Mouse (Mus musculus) B cell, adult (primary cell): ENCODE measurements around the gene Gm9507. TPM values are rescaled to one million over a fixed set of nuclear protein-coding genes. Genes with fewer than 3 reads are reported as not detected.

Source experiments
- total RNA-seq: library from RNA; stranded (reverse); gene quantifications from 4 replicates; pipeline ENCODE4 v1.2.4, GENCODE M21; 2023; ENCODE audit not compliant: inconsistent age

Gene Gm9507
- total RNA-seq: not detected in 4 replicates

GRCm38 (mm10) chr10:77811743-77812142 is at the start of gene Gm9507:
TSS of gene Gm9507 (minus strand) at chr10:77811843.

GRCm38 (mm10) chr10:77852559-77852958 is 40.9 kb upstream of the Gm9507 start, which contains the start of gene Gm10318:
TSS of gene Gm10318 (plus strand) at chr10:77852859.

GRCm38 (mm10) chr10:77846503-77846902 is 34.9 kb upstream of the Gm9507 start, which contains the start of gene Gm36176:
TSS of gene Gm36176 (plus strand) at chr10:77846803.

GRCm38 (mm10) chr10:77835647-77836046 is 24.0 kb upstream of the Gm9507 start, which contains the start of gene Krtap10-10:
TSS of gene Krtap10-10 (plus strand) at chr10:77835947.

GRCm38 (mm10) chr10:77826951-77827350 is 15.3 kb upstream of the Gm9507 start, which contains the start of gene Krtap10-4:
TSS of gene Krtap10-4 (minus strand) at chr10:77827095.

GRCm38 (mm10) chr10:77814382-77814781 is 2.7 kb upstream of the Gm9507 start, which contains the start of gene Gm2696:
TSS of gene Gm2696 (plus strand) at chr10:77814682.

GRCm38 (mm10) chr10:77798921-77799508 is 12.6 kb downstream of the Gm9507 start, which contains the start of gene Gm19668:
TSS of gene Gm19668 (minus strand) at chr10:77799133.

GRCm38 (mm10) chr10:77794976-77795375 is 16.7 kb downstream of the Gm9507 start, which contains the start of gene Gm9639:
TSS of gene Gm9639 (minus strand) at chr10:77795076.

GRCm38 (mm10) chr10:77787876-77788275 is 23.8 kb downstream of the Gm9507 start, which contains the start of gene Gm7137:
TSS of gene Gm7137 (minus strand) at chr10:77788200.

GRCm38 (mm10) chr10:77782442-77782841 is 29.2 kb downstream of the Gm9507 start, which contains the start of gene Gm3250:
TSS of gene Gm3250 (minus strand) at chr10:77782542.

GRCm38 (mm10) chr10:77776844-77777243 is 34.8 kb downstream of the Gm9507 start, which contains the start of gene Gm7138:
TSS of gene Gm7138 (minus strand) at chr10:77776944.

GRCm38 (mm10) chr10:77771225-77771624 is 40.4 kb downstream of the Gm9507 start, which contains the start of gene Gm3238:
TSS of gene Gm3238 (minus strand) at chr10:77771325.

Other genes with a start within 250 kb of the Gm9507 start
- gene Pttg1ip, start 230.1 kb downstream of the Gm9507 start, total RNA-seq: 72.1 to 89.4 TPM (median 78.3 TPM) in 4 replicates
- gene Sumo3, start 205.7 kb downstream of the Gm9507 start, total RNA-seq: 58.9 to 65.6 TPM (median 62.4 TPM) in 4 replicates
- 1.3 to 12.1 TPM in 2 of 4 replicates, not detected in the others for gene Gm49325, start 205.6 kb downstream of the Gm9507 start, total RNA-seq
- 37.9 to 44.1 TPM (median 41.3 TPM) in 4 replicates for gene Ube2g2, start 189.6 kb downstream of the Gm9507 start, total RNA-seq
- 2.7 to 5.5 TPM (median 4.4 TPM) in 4 replicates for gene Tspear, start 125.3 kb downstream of the Gm9507 start, total RNA-seq
- gene Gm19402, start 121.1 kb downstream of the Gm9507 start, total RNA-seq: not detected in 4 replicates
- gene Gm9508, start 114.6 kb downstream of the Gm9507 start, total RNA-seq: not detected in 4 replicates
- not detected in 4 replicates for gene Gm10272, start 105.2 kb downstream of the Gm9507 start, total RNA-seq
- not detected in 4 replicates for gene Gm10024, start 100.4 kb downstream of the Gm9507 start, total RNA-seq
- gene Gm10142, start 96.0 kb downstream of the Gm9507 start, total RNA-seq: not detected in 4 replicates
- gene Krtap12-1, start 91.2 kb downstream of the Gm9507 start, total RNA-seq: not detected in 4 replicates
- gene Gm10100, start 85.4 kb downstream of the Gm9507 start, total RNA-seq: not detected in 4 replicates
- gene Gm18596, start 69.2 kb downstream of the Gm9507 start, total RNA-seq: not detected in 4 replicates
- gene Gm9736, start 60.5 kb downstream of the Gm9507 start, total RNA-seq: not detected in 4 replicates
- gene Gm3233, start 52.2 kb downstream of the Gm9507 start, total RNA-seq: not detected in 4 replicates
- gene Gm3238, start 40.5 kb downstream of the Gm9507 start, total RNA-seq: not detected in 4 replicates
- not detected in 4 replicates for gene Gm7138, start 34.9 kb downstream of the Gm9507 start, total RNA-seq
- gene Gm3250, start 29.3 kb downstream of the Gm9507 start, total RNA-seq: not detected in 4 replicates
- gene Gm7137, start 23.6 kb downstream of the Gm9507 start, total RNA-seq: not detected in 4 replicates
- not detected in 4 replicates for gene Gm9639, start 16.8 kb downstream of the Gm9507 start, total RNA-seq
- not detected in 4 replicates for gene Gm19668, start 12.7 kb downstream of the Gm9507 start, total RNA-seq
- not detected in 4 replicates for gene Gm2696, start 2.8 kb upstream of the Gm9507 start, total RNA-seq
- not detected in 4 replicates for gene Krtap10-4, start 15.3 kb upstream of the Gm9507 start, total RNA-seq
- gene Krtap10-10, start 24.1 kb upstream of the Gm9507 start, total RNA-seq: not detected in 4 replicates
- gene Gm36176, start 35.0 kb upstream of the Gm9507 start, total RNA-seq: not detected in 4 replicates
- not detected in 4 replicates for gene Gm10318, start 41.0 kb upstream of the Gm9507 start, total RNA-seq
- gene Gm3285, start 50.1 kb upstream of the Gm9507 start, total RNA-seq: not detected in 4 replicates
- 0.16 to 0.19 TPM in 2 of 4 replicates, not detected in the others for gene Lrrc3, start 90.7 kb upstream of the Gm9507 start, total RNA-seq
- 17.7 to 30.3 TPM (median 24.5 TPM) in 4 replicates for gene Trpm2, start 158.7 kb upstream of the Gm9507 start, total RNA-seq
- 8.2 to 11.2 TPM (median 8.8 TPM) in 4 replicates for gene 1810043G02Rik, start 166.7 kb upstream of the Gm9507 start, total RNA-seq
- 74.1 to 88.4 TPM (median 80.7 TPM) in 4 replicates for gene Pfkl, start 198.2 kb upstream of the Gm9507 start, total RNA-seq
- not detected in 4 replicates for gene Dnmt3l, start 230.1 kb upstream of the Gm9507 start, total RNA-seq
- gene Aire, start 231.8 kb upstream of the Gm9507 start, total RNA-seq: 0.87 to 2.5 TPM (median 1.9 TPM) in 4 replicates